Comparison of ENCODE assay signal across 9 mouse cellular contexts in the genomic region with DNA sequence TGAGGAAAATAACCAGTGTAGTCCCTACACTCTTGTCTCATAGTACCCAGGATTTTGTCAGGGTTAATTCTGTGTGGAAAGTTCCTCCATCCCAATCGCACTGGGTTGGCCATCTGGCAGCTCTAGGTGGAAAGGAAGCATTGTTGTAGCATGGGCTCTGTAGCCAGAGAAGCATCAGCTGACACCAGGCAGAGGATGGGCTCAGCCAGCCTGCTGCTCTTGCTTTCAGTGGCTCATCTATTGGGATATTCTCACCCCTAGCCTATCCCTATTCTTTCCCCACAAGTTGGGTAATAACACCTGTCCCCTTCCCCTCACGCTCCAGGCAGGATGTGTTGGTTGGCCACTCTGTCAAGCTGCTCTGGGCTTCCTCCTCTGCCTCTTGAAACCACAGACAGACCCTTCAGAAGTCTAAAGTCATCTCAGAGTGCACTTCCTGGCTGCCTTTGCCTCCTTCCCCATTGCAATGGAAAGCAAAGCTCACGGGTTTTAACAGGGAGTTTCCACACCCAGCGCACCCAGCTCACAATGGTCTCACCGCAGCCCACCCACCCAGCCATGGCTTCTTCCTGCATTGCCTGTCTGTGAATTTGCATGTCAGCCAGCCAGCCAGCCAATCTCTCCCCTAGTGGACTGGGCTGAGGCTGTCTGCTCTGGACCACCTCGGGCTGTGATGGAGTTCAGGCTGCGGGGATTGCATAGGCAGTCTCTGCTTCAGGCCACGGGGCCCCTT. TPM values are rescaled to one million over a fixed set of nuclear protein-coding genes. Genes with fewer than 3 reads are reported as not detected.
DNase-seq lines count a peak whose midpoint lies in the region; ATAC-seq lines count a peak whose summit lies in the region.
"Had no signal": no experiment of that assay in that cellular context is flagged by ENCODE, and none has a peak within 500 bp of the region (broad histone marks: within the 10 kb centered on the region; RNA-seq: fewer than 3 reads in every experiment).

No protein-coding gene starts in this region.

- H3K9me3 ChIP-seq in liver, embryonic 11.5 days (ENCODE audit: control insufficient read depth, low read length), result no peaks in the 10 kb centered on the region

- H3K9ac ChIP-seq in liver, embryonic 11.5 days (ENCODE audit: low read depth, low read length), result no peak overlapping the region

- no peak overlapping the region for H3K27ac ChIP-seq in liver, embryonic 11.5 days (ENCODE audit: low read depth, low read length)

- H3K36me3 ChIP-seq in liver, embryonic 11.5 days (ENCODE audit: control insufficient read depth, insufficient read depth, low read length), result no peaks in the 10 kb centered on the region

- no peak for ATAC-seq in liver, embryonic 11.5 days (replicated peaks; ENCODE audit: low FRiP score)
- peak; percentile 91 to 92 for ATAC-seq in hematopoietic stem cell, adult 5-6 weeks (replicated peaks in 1 of 2; ENCODE audit: insufficient read depth in 1 of 2, low FRiP score in 2 of 2, low TSS enrichment in 1 of 2, low read depth in 1 of 2, poor library complexity in 2 of 2, severe bottlenecking in 2 of 2)
- peak; percentile 65 for ATAC-seq in monocyte, adult 5-6 weeks (replicated peaks; ENCODE audit: insufficient number of reproducible peaks, low FRiP score, low TSS enrichment, poor library complexity, severe bottlenecking)

- no peak overlapping the region for H3K4me3 ChIP-seq in liver, embryonic 11.5 days (ENCODE audit: low read depth, low read length)

- no peaks in the 10 kb centered on the region for H3K27me3 ChIP-seq in liver, embryonic 11.5 days (replicated peaks; ENCODE audit: control insufficient read depth, insufficient read depth, low read length)

- WGBS in liver, embryonic 11.5 days, result 36% methylated on average over 8 of the region's 8 CpGs

- peak; percentile 24 to 42 for DNase-seq in adrenal gland, adult (ENCODE audit: inconsistent age in 2 of 2, low spot score in 1 of 2)
- no peak for DNase-seq in adrenal gland, postnatal 25 days
- peak; percentile 25 for DNase-seq in liver
- no peak for DNase-seq in liver, embryonic 11.5 days (ENCODE audit: low spot score)
- no peak for DNase-seq in urinary bladder, postnatal 25 days (ENCODE audit: low spot score)
- no peak for DNase-seq in kidney, adult 9 months

- H3K4me1 ChIP-seq in liver, embryonic 11.5 days (replicated peaks; ENCODE audit: control insufficient read depth, insufficient read depth, low read length), result no peaks in the 10 kb centered on the region

- no peak overlapping the region for H3K4me2 ChIP-seq in liver, embryonic 11.5 days

RNA-seq across cellular contexts. Expression of gene Cx3cr1, which starts 15.0 kb away (rescaled TPM):
- 4.3 and 5.9 TPM in 2 replicates for total RNA-seq in adrenal gland, postnatal 25 days (2021)
- 5.7 and 7.0 TPM in 2 replicates for polyA plus RNA-seq in liver, embryonic 11.5 days (2014; fragmentation: Nextera tagmentation; extraction: Ambion mirVana)
- 3.4 and 4.9 TPM in 2 replicates for total RNA-seq in hematopoietic stem cell, adult 5-6 weeks (2017)
- 220 to 263 TPM (median 252 TPM) in 3 replicates for total RNA-seq in monocyte, adult 5-6 weeks (2017)

RNA-seq across cellular contexts. Expression of gene Xirp1, which starts 31.3 kb away (rescaled TPM):
- total RNA-seq in adrenal gland, postnatal 25 days (2021), result 0.12 TPM in 1 of 2 replicates, not detected in the other
- polyA plus RNA-seq in liver, embryonic 11.5 days (2014; fragmentation: Nextera tagmentation; extraction: Ambion mirVana), result 0.25 and 1.1 TPM in 2 replicates
- not detected in 2 replicates for total RNA-seq in hematopoietic stem cell, adult 5-6 weeks (2017)
- 0.76 to 2.0 TPM (median 1.7 TPM) in 3 replicates for total RNA-seq in monocyte, adult 5-6 weeks (2017)

RNA-seq across cellular contexts. Expression of gene Ccr8, which starts 37.2 kb away (rescaled TPM):
- total RNA-seq in adrenal gland, postnatal 25 days (2021), result not detected in 2 replicates
- not detected in 2 replicates for polyA plus RNA-seq in liver, embryonic 11.5 days (2014; fragmentation: Nextera tagmentation; extraction: Ambion mirVana)
- 0.89 TPM in 1 of 2 replicates, not detected in the other for total RNA-seq in hematopoietic stem cell, adult 5-6 weeks (2017)
- 0.39 TPM in 1 of 3 replicates, not detected in the others for total RNA-seq in monocyte, adult 5-6 weeks (2017)
- total RNA-seq: layer of hippocampus, adult 8-10 months had no signal

RNA-seq across cellular contexts. Expression of gene Slc25a38, which starts 55.5 kb away (rescaled TPM):
- 28.7 and 37.0 TPM in 2 replicates for total RNA-seq in adrenal gland, postnatal 25 days (2021)
- 138 and 147 TPM in 2 replicates for polyA plus RNA-seq in liver, embryonic 11.5 days (2014; fragmentation: Nextera tagmentation; extraction: Ambion mirVana)
- 15.3 and 20.5 TPM in 2 replicates for total RNA-seq in hematopoietic stem cell, adult 5-6 weeks (2017)
- total RNA-seq in monocyte, adult 5-6 weeks (2017), result 29.0 to 46.6 TPM (median 44.2 TPM) in 3 replicates

Comparison
In these comparisons a context has a peak if more than half of its experiments do, and no peak if none do; other contexts are left out.
1. DNase-seq: peak in adrenal gland, adult (2 of 2) and liver (single experiment); none in adrenal gland, postnatal 25 days (single experiment), liver, embryonic 11.5 days (single experiment), urinary bladder, postnatal 25 days (single experiment) and kidney, adult 9 months (single experiment).
2. RNA of gene Cx3cr1, which starts 15.0 kb away (total RNA-seq): 220 to 263 TPM in monocyte, adult 5-6 weeks; 4.3 to 5.9 TPM in adrenal gland, postnatal 25 days and 3.4 to 4.9 TPM in hematopoietic stem cell, adult 5-6 weeks; every median in the first group is over 10 times any median in the second.